Mouse (Mus musculus) regulatory T cell (primary cell): ENCODE measurements around the gene S100b.

Source experiments
- in situ Hi-C: fragments of 300-600 bp; cut with MboI, MseI; formaldehyde crosslinking; loops from one replicate; pipeline ENCODE4 v1.15.1; 2025; ENCODE audit warnings: high pct_unique_total_duplicates

S100b gene

GRCm38 (mm10) chr10:76259566-76260232, 6.0 kb downstream of the S100b start:
- in situ Hi-C loops = no loop called here

- in situ Hi-C loops = no loop called here
Measured at GRCm38 (mm10) chr10:76260358-76261059, 6.9 kb downstream of the S100b start.

- in situ Hi-C loops = no loop called here
Measured at GRCm38 (mm10) chr10:76261447-76261846, 7.8 kb downstream of the S100b start.

- in situ Hi-C loops = no loop called here
Measured at GRCm38 (mm10) chr10:76262431-76262830, 8.8 kb downstream of the S100b start.

- in situ Hi-C loops = no loop called here
Measured at GRCm38 (mm10) chr10:76271238-76271637, 17.6 kb downstream of the S100b start.

- in situ Hi-C loops = no loop called here
Measured at GRCm38 (mm10) chr10:76275256-76275655, 21.6 kb downstream of the S100b start.

- in situ Hi-C loops = no loop called here
Measured at GRCm38 (mm10) chr10:76278541-76279097, 25.0 kb downstream of the S100b start.

GRCm38 (mm10) chr10:76288268-76288993, 34.8 kb downstream of the S100b start:
- in situ Hi-C loops = no loop called here

GRCm38 (mm10) chr10:76289052-76289451, 35.4 kb downstream of the S100b start:
- in situ Hi-C loops = no loop called here

- in situ Hi-C loops = no loop called here
Measured at GRCm38 (mm10) chr10:76289936-76290671, 36.5 kb downstream of the S100b start.

- in situ Hi-C loops = no loop called here
Measured at GRCm38 (mm10) chr10:76293222-76293621, 39.6 kb downstream of the S100b start.

- in situ Hi-C loops = loop anchor here (10.0 kb wide), 1 partner anchor 55 kb away; no protein-coding TSS in a partner anchor
Measured at GRCm38 (mm10) chr10:76300133-76300532, 46.5 kb downstream of the S100b start.

GRCm38 (mm10) chr10:76306738-76307137, 53.1 kb downstream of the S100b start:
- in situ Hi-C loops = loop anchor here (10.0 kb wide), 1 partner anchor 62 kb away; no protein-coding TSS in a partner anchor
